Comparison of ENCODE assay signal across 15 mouse cellular contexts in the genomic region with DNA sequence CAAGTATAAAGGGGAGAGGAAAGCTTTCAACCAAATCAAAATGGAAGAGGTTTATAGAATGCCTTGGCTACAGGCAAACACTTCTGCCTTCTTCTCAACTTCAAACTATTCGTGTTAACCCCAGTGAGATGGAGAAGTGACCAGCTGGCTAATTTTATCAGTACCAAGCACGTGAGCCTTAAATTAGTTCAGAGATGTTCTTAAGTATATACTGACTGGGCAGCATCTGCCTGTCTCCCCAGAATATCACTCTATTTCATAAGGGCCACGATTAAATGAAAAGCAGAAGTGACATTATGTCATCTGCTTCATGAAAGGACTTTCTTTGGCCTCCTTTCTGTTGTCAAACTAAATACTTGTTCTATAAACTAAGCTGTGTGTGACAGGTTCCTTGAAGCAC.
"Had no signal": no experiment of that assay in that cellular context is flagged by ENCODE, and none has a peak within 500 bp of the region (broad histone marks: within the 10 kb centered on the region; RNA-seq: fewer than 3 reads in every experiment).

No protein-coding gene starts in this region.

- H3K9ac ChIP-seq: neural tube, embryonic 13.5 days; neural tube, embryonic 15.5 days; stomach, embryonic 15.5 days had no signal

- DNase-seq: retina, postnatal 1 day; right cerebral cortex, postnatal 14 days; right cerebral cortex, postnatal 25 days; right cerebral cortex, postnatal 4 days; spleen, adult 18-20 months; thymus, adult 18-20 months; thymus, adult 2 months; thymus, postnatal 14 days; thymus, postnatal 25 days; thymus, postnatal 36 days; thymus, postnatal 4 days had no signal

- H3K9me3 ChIP-seq: neural tube, embryonic 13.5 days; neural tube, embryonic 15.5 days; stomach, embryonic 15.5 days had no signal

- H3K4me1 ChIP-seq: neural tube, embryonic 13.5 days; neural tube, embryonic 15.5 days; stomach, embryonic 15.5 days had no signal

- H3K4me3 ChIP-seq: neural tube, embryonic 13.5 days; neural tube, embryonic 15.5 days; stomach, embryonic 15.5 days had no signal

- H3K27me3 ChIP-seq: neural tube, embryonic 13.5 days; neural tube, embryonic 15.5 days; stomach, embryonic 15.5 days had no signal

- H3K27ac ChIP-seq: neural tube, embryonic 13.5 days; neural tube, embryonic 15.5 days; stomach, embryonic 15.5 days; stomach, postnatal 0 days had no signal

- H3K36me3 ChIP-seq: neural tube, embryonic 13.5 days; neural tube, embryonic 15.5 days; stomach, embryonic 15.5 days had no signal
